Mouse (Mus musculus) ES-E14 (cell line): ENCODE measurements around the gene Snrk. TPM values are rescaled to one million over a fixed set of nuclear protein-coding genes. Genes with fewer than 3 reads are reported as not detected.

ENCODE experiments used
- DNase-seq: peaks from one replicate; pipeline ENCODE4 v3.0.0-alpha.2; 2013; ENCODE audit warnings: low read depth, low spot score
- H3K27ac ChIP-seq: 2 replicates; pipeline ENCODE4 v1.5.1; 2012; ENCODE audit warnings: low read depth, mild to moderate bottlenecking, low read length, moderate library complexity, mixed read lengths; ENCODE audit not compliant: poor library complexity, insufficient read depth, severe bottlenecking
- H3K36me3 ChIP-seq: 2 replicates; pipeline ENCODE4 v1.6.1; 2012; ENCODE audit warnings: mild to moderate bottlenecking, low read length, moderate library complexity, mixed read lengths; ENCODE audit not compliant: control insufficient read depth, poor library complexity, insufficient read depth, severe bottlenecking
- H3K4me1 ChIP-seq, 2 experiments: fragments of 150-350 bp in 1 of 2; sonication (generic) in 1 of 2; 2 replicates each; pipeline ENCODE4 v1.6.1; 2012; ENCODE audit warnings: low read length in 2 of 2, mild to moderate bottlenecking in 1 of 2, mixed read lengths in 1 of 2; ENCODE audit not compliant: control insufficient read depth in 2 of 2, insufficient read depth in 2 of 2, poor library complexity in 1 of 2
- H3K4me3 ChIP-seq, 2 experiments: fragments of 150-350 bp in 1 of 2; sonication (generic) in 1 of 2; 2 replicates each; pipeline ENCODE4 v1.5.1; 2012; ENCODE audit warnings: low read length in 2 of 2, low read depth in 1 of 2, mild to moderate bottlenecking in 1 of 2, mixed read lengths in 1 of 2; ENCODE audit not compliant: insufficient read depth in 1 of 2, poor library complexity in 1 of 2, severe bottlenecking in 1 of 2
- H3K9ac ChIP-seq: 2 replicates; pipeline ENCODE4 v1.6.1; 2012; ENCODE audit warnings: low read depth, mild to moderate bottlenecking, low read length, mixed read lengths; ENCODE audit not compliant: poor library complexity, insufficient read depth, severe bottlenecking
- H3K9me3 ChIP-seq: fragments of 150-350 bp; sonication (generic); 2 replicates; pipeline ENCODE4 v1.6.1; 2012; ENCODE audit warnings: low read depth, mild to moderate bottlenecking, low read length; ENCODE audit not compliant: control insufficient read depth, insufficient read depth
- CHD2 ChIP-seq: IDR thresholded peaks from 2 replicates; pipeline ENCODE4 v1.6.1; 2014; ENCODE audit warnings: mild to moderate bottlenecking, low read depth, low read length, inconsistent platforms
- HCFC1 ChIP-seq: IDR thresholded peaks from 2 replicates; pipeline ENCODE4 v1.6.1; 2012; ENCODE audit warnings: low read length, inconsistent platforms, borderline replicate concordance; ENCODE audit not compliant: insufficient read depth
- MAFK ChIP-seq: IDR thresholded peaks from 2 replicates; pipeline ENCODE4 v1.6.1; 2014; ENCODE audit warnings: mild to moderate bottlenecking, low read depth, low read length, inconsistent platforms; ENCODE audit not compliant: insufficient read depth
- ZC3H11A ChIP-seq: IDR thresholded peaks from 2 replicates; pipeline ENCODE4 v1.6.1; 2012; ENCODE audit warnings: low read depth, mild to moderate bottlenecking, inconsistent platforms, low read length, borderline replicate concordance
- ZNF384 ChIP-seq: IDR thresholded peaks from 2 replicates; pipeline ENCODE4 v1.6.1; 2012; ENCODE audit warnings: low read depth, low read length, inconsistent platforms
- in situ Hi-C, 2 experiments: fragments of 600-800 bp; cut with MboI; formaldehyde crosslinking; loops; one replicate each; pipeline ENCODE4 v1.15.1; 2025; ENCODE audit warnings: low sequenced_read_pairs in 2 of 2, inconsistent platforms in 1 of 2; ENCODE audit not compliant: unreplicated experiment in 2 of 2
- total RNA-seq: library from RNA; depleted of rRNA; stranded (reverse); fragments of 300-350 nt; gene quantifications from 2 replicates; pipeline ENCODE4 v1.2.3, GENCODE M21; 2012

The Snrk gene
- total RNA-seq, 1 experiment: 10.0 TPM

GRCm38 (mm10) chr9:122188724-122189123, 71.7 kb downstream of the Snrk start:
- H3K4me3 ChIP-seq: no peak overlapping the region
- no peaks in the 10 kb centered on the region for H3K9me3 ChIP-seq
- DNase-seq: no peak
- in situ Hi-C loops: no loop called here
- no peak overlapping the region for H3K9ac ChIP-seq
- no peak for TF ChIP-seq CHD2
- no peak for TF ChIP-seq ZNF384
- no peak overlapping the region for H3K27ac ChIP-seq
- H3K36me3 ChIP-seq: no peaks in the 10 kb centered on the region
- H3K4me1 ChIP-seq: no peaks in the 10 kb centered on the region

GRCm38 (mm10) chr9:122193361-122193760, 76.3 kb downstream of the Snrk start:
- no peak overlapping the region for H3K4me3 ChIP-seq
- H3K9me3 ChIP-seq: no peaks in the 10 kb centered on the region
- no peak for DNase-seq
- no peak overlapping the region for H3K27ac ChIP-seq
- H3K36me3 ChIP-seq: no peaks in the 10 kb centered on the region
- H3K9ac ChIP-seq: no peak overlapping the region
- in situ Hi-C loops: no loop called here
- no peaks in the 10 kb centered on the region for H3K4me1 ChIP-seq
- TF ChIP-seq HCFC1 (no peak), ZNF384 (no peak), CHD2 (no peak), ZC3H11A (no peak), MAFK (no peak)

GRCm38 (mm10) chr9:122193823-122194222, 76.8 kb downstream of the Snrk start:
- no peak for TF ChIP-seq HCFC1
- TF ChIP-seq MAFK: no peak
- no peak for TF ChIP-seq ZNF384
- TF ChIP-seq CHD2: no peak
- TF ChIP-seq ZC3H11A: no peak
- no peak overlapping the region for H3K4me3 ChIP-seq
- in situ Hi-C loops: no loop called here

GRCm38 (mm10) chr9:122195042-122195682, 78.1 kb downstream of the Snrk start:
- no peaks in the 10 kb centered on the region for H3K36me3 ChIP-seq
- in situ Hi-C loops: no loop called here
- no peak overlapping the region for H3K9ac ChIP-seq
- H3K4me1 ChIP-seq: peaks cover 0 to 11% of the 10 kb centered on the region in 2 experiments; a peak in 1 of 4 replicates
- H3K27ac ChIP-seq: no peak overlapping the region
- no peak overlapping the region for H3K4me3 ChIP-seq
- DNase-seq: no peak
- TF ChIP-seq MAFK: no peak
- H3K9me3 ChIP-seq: no peaks in the 10 kb centered on the region

More at GRCm38 (mm10) chr9:122193823-122194222, 76.8 kb downstream of the Snrk start:
- peaks cover 0 to 3% of the 10 kb centered on the region in 2 experiments; a peak in 1 of 4 replicates for H3K4me1 ChIP-seq
- H3K9ac ChIP-seq: no peak overlapping the region
- no peak overlapping the region for H3K27ac ChIP-seq
- DNase-seq: no peak
- no peaks in the 10 kb centered on the region for H3K9me3 ChIP-seq
- no peaks in the 10 kb centered on the region for H3K36me3 ChIP-seq

GRCm38 (mm10) chr9:122197021-122197420, 80.0 kb downstream of the Snrk start:
- no peak for DNase-seq
- Histone ChIP-seq H3K4me1 (peaks cover 0 to 11% of the 10 kb centered on the region in 2 experiments; a peak in 1 of 4 replicates), H3K36me3 (no peaks in the 10 kb centered on the region), H3K9me3 (no peaks in the 10 kb centered on the region), H3K9ac (no peak overlapping the region), H3K27ac (no peak overlapping the region), H3K4me3 (no peak overlapping the region)
- TF ChIP-seq ZNF384 (no peak), MAFK (no peak), HCFC1 (no peak), ZC3H11A (no peak), CHD2 (no peak)
- in situ Hi-C loops: no loop called here
